Mouse (Mus musculus): ENCODE data around the gene Atxn7l1. TPM values are rescaled to one million over a fixed set of nuclear protein-coding genes. Genes with fewer than 3 reads are reported as not detected.

Atxn7l1 gene
- 100 to 1,000 TPM; 121 to 134 TPM for total RNA-seq (2023)

DNA sequence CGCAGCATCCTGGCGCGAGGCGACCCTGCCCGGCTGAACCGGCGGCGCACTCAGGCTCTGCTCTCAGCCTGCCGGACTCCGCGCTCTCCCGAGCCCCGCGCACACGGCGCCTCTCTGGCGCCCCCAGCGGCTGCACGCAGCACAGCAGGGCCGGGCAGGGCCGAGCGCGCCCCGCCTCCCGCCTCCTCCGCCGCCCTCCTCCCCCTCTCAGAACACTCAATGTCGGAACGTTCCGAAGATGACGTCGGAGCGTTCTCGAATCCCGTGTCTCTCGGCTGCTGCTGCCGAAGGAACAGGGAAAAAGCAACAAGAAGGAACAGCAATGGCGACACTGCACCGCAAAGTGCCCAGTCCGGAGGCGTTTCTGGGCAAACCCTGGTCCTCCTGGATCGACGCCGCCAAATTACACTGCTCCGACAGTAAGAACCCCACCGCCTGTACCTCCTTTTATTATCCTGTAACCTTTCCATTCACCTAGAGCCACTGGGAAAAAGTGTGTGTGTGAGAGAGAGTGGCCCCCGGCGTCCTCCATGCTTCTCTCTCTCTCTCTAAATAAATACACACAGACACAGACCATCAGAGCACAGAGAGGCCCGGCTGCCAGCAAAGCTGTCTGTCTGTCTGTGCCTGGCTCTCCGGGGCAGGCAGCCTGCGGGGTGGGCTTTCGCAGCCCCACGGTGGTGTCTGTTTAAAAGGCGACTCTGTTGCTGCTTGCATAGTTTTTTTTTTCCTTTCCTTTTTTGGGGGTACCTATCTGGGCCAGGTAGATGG is at the start of gene Atxn7l1:
Gene Atxn7l1, plus strand, starts transcription at position 197 of the 771 bp plus-strand sequence.

DNA sequence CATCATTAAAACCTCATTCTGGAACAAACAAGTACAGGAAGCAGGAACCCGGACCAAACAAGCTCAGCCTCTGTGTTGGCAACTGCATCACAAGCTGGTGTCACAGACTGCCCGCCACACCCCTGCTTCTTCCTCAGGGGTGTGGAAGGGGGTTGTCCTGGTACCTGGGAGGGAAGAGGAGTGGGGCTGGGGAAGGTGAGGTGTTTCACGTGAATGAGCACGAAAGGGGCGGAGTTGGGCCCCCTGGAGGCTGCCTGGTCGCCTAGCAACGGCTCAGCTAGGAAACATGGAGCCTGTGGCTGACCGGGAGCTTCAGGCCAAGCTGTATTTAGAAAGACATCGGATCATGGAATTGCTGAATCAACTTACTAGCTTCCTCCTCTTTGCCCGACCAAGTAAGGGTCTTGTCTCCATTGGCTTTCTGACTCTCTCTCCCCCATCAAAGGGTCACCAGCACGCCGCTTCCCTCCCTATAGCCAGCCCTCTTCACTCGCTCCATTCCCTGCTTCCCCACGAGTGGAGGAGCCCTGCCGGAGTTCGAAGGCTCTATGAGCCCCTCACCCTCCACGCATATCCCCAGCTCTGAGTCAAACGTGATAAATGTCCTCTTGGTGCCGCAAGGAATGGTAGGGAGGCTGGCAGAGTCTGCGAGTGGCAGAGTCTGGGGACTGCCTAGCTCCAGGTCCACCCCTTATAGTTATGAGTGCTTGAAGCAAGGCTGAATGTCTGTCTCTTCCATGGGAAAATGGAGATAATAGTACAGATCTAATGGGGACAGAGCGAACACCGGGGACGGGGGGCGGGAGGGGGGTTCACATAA is 247.5 kb downstream of the Atxn7l1 start, which contains the start of gene Efcab10:
Gene Efcab10, plus strand, starts transcription at position 51 of the 820 bp plus-strand sequence.

Other genes starting within 250 kb of the Atxn7l1 start
- gene Sypl, start 193.8 kb upstream of the Atxn7l1 start, total RNA-seq (2023): 10 to 100 TPM; 21.5 to 23.4 TPM
- not detected for gene Cdhr3, start 54.8 kb upstream of the Atxn7l1 start, total RNA-seq (2023)
- not detected for gene Efcab10, start 247.2 kb downstream of the Atxn7l1 start, total RNA-seq (2023)